Mouse (Mus musculus): ENCODE results near the gene Smox. TPM values are rescaled to one million over a fixed set of nuclear protein-coding genes. Genes with fewer than 3 reads are reported as not detected.
A peak's percentile ranks its signal among the peaks of the same experiment; 100 is the strongest.

Smox gene
- polyA plus RNA-seq, 1 experiment from 2014 or later: 85.5 TPM

- no peak overlapping the region for H3K9ac ChIP-seq (replicated peaks)
- no peaks in the 10 kb centered on the region for H3K27me3 ChIP-seq
- no peak for ATAC-seq (ENCODE audit: insufficient number of reproducible peaks, insufficient read depth, low FRiP score, low TSS enrichment, low read depth)
- no peak overlapping the region for H3K4me3 ChIP-seq (replicated peaks)
- no peaks in the 10 kb centered on the region for H3K36me3 ChIP-seq
- H3K27ac ChIP-seq: no peak overlapping the region
- H3K4me2 ChIP-seq: no peak overlapping the region
- H3K9me3 ChIP-seq: no peaks in the 10 kb centered on the region
- peaks cover 48% of the 10 kb centered on the region for H3K4me1 ChIP-seq (replicated peaks)
- WGBS: 89% methylated on average over 15 of the region's 15 CpGs
Observed at GRCm38 (mm10) chr2:131485126-131485525, 6.2 kb upstream of the Smox start.

GRCm38 (mm10) chr2:131486046-131486445 lies 5.2 kb upstream of the Smox start:
- Histone ChIP-seq H3K27ac (no peak overlapping the region), H3K36me3 (no peaks in the 10 kb centered on the region), H3K4me1 (replicated peaks) (peaks cover 49% of the 10 kb centered on the region), H3K27me3 (no peaks in the 10 kb centered on the region), H3K4me2 (no peak overlapping the region), H3K9me3 (no peaks in the 10 kb centered on the region), H3K4me3 (replicated peaks) (no peak overlapping the region), H3K9ac (replicated peaks) (no peak overlapping the region)
- no peak for ATAC-seq (ENCODE audit: insufficient number of reproducible peaks, insufficient read depth, low FRiP score, low TSS enrichment, low read depth)
- 74% methylated on average over 3 of the region's 3 CpGs for WGBS

GRCm38 (mm10) chr2:131487337-131487736 lies 4.0 kb upstream of the Smox start:
- WGBS: 41% methylated on average over 5 of the region's 5 CpGs
- peak overlapping the region; percentile 66 for H3K27ac ChIP-seq

GRCm38 (mm10) chr2:131488261-131488660 lies 3.0 kb upstream of the Smox start:
- Histone ChIP-seq H3K27me3 (no peaks in the 10 kb centered on the region), H3K9me3 (no peaks in the 10 kb centered on the region), H3K27ac (0 out of 2 replicates have a peak overlapping the region, but pooled peaks have one; percentile 66), H3K4me2 (no peak overlapping the region), H3K4me1 (replicated peaks) (peaks cover 52% of the 10 kb centered on the region), H3K4me3 (replicated peaks) (no peak overlapping the region), H3K36me3 (no peaks in the 10 kb centered on the region), H3K9ac (replicated peaks) (no peak overlapping the region)
- WGBS: 68% methylated on average over 4 of the region's 4 CpGs
- no peak for ATAC-seq (ENCODE audit: insufficient number of reproducible peaks, insufficient read depth, low FRiP score, low TSS enrichment, low read depth)

More at GRCm38 (mm10) chr2:131487337-131487736, 4.0 kb upstream of the Smox start:
- Histone ChIP-seq H3K36me3 (no peaks in the 10 kb centered on the region), H3K4me3 (replicated peaks) (no peak overlapping the region), H3K4me2 (no peak overlapping the region), H3K4me1 (replicated peaks) (peaks cover 51% of the 10 kb centered on the region), H3K9me3 (no peaks in the 10 kb centered on the region), H3K9ac (replicated peaks) (no peak overlapping the region), H3K27me3 (no peaks in the 10 kb centered on the region)
- ATAC-seq (ENCODE audit: insufficient number of reproducible peaks, insufficient read depth, low FRiP score, low TSS enrichment, low read depth): no peak

- Histone ChIP-seq H3K4me3 (replicated peaks) (no peak overlapping the region), H3K4me2 (no peak overlapping the region), H3K9me3 (no peaks in the 10 kb centered on the region), H3K36me3 (no peaks in the 10 kb centered on the region), H3K27ac (no peak overlapping the region), H3K4me1 (replicated peaks) (peaks cover 52% of the 10 kb centered on the region), H3K9ac (replicated peaks) (no peak overlapping the region), H3K27me3 (no peaks in the 10 kb centered on the region)
- WGBS: 94% methylated on average over 2 of the region's 2 CpGs
- ATAC-seq (ENCODE audit: insufficient number of reproducible peaks, insufficient read depth, low FRiP score, low TSS enrichment, low read depth): no peak
Observed at GRCm38 (mm10) chr2:131488870-131489269, 2.4 kb upstream of the Smox start.

- Histone ChIP-seq H3K27me3 (no peaks in the 10 kb centered on the region), H3K27ac (no peak overlapping the region), H3K9ac (replicated peaks) (no peak overlapping the region), H3K4me3 (replicated peaks) (no peak overlapping the region), H3K9me3 (no peaks in the 10 kb centered on the region), H3K4me2 (no peak overlapping the region), H3K36me3 (no peaks in the 10 kb centered on the region), H3K4me1 (replicated peaks) (peaks cover 54% of the 10 kb centered on the region)
- 53% methylated on average over 4 of the region's 4 CpGs for WGBS
- ATAC-seq (ENCODE audit: insufficient number of reproducible peaks, insufficient read depth, low FRiP score, low TSS enrichment, low read depth): no peak
Observed at GRCm38 (mm10) chr2:131489591-131489990, 1.7 kb upstream of the Smox start.

- Histone ChIP-seq H3K4me1 (replicated peaks) (peaks cover 65% of the 10 kb centered on the region), H3K9ac (replicated peaks) (peak overlapping the region; percentile 96), H3K27ac (peak overlapping the region; percentile 84)
Observed at GRCm38 (mm10) chr2:131491707-131492595, 655 bp downstream of the Smox start.

GRCm38 (mm10) chr2:131492596-131493139 lies 1.4 kb downstream of the Smox start:
- H3K4me3 ChIP-seq (replicated peaks): peak overlapping the region; percentile 96

More at GRCm38 (mm10) chr2:131491707-131492595, 655 bp downstream of the Smox start:
- peak; percentile 88 for ATAC-seq (ENCODE audit: insufficient number of reproducible peaks, insufficient read depth, low FRiP score, low TSS enrichment, low read depth)
- peak overlapping the region; percentile 93 for H3K4me2 ChIP-seq
- WGBS: under 1% methylated on average over 101 of the region's 102 CpGs
- H3K4me3 ChIP-seq (replicated peaks): peak overlapping the region; percentile 96
- no peaks in the 10 kb centered on the region for H3K36me3 ChIP-seq
- no peaks in the 10 kb centered on the region for H3K9me3 ChIP-seq
- H3K27me3 ChIP-seq: no peaks in the 10 kb centered on the region

GRCm38 (mm10) chr2:131493446-131493845 lies 2.1 kb downstream of the Smox start:
- Histone ChIP-seq H3K27me3 (no peaks in the 10 kb centered on the region), H3K36me3 (no peaks in the 10 kb centered on the region), H3K27ac (no peak overlapping the region), H3K9me3 (no peaks in the 10 kb centered on the region), H3K9ac (replicated peaks) (no peak overlapping the region), H3K4me2 (peak overlapping the region; percentile 93), H3K4me3 (replicated peaks) (peak overlapping the region; percentile 96), H3K4me1 (replicated peaks) (peaks cover 64% of the 10 kb centered on the region)
- no peak for ATAC-seq (ENCODE audit: insufficient number of reproducible peaks, insufficient read depth, low FRiP score, low TSS enrichment, low read depth)
- WGBS: 69% methylated on average over 5 of the region's 5 CpGs

More at GRCm38 (mm10) chr2:131492596-131493139, 1.4 kb downstream of the Smox start:
- ATAC-seq (ENCODE audit: insufficient number of reproducible peaks, insufficient read depth, low FRiP score, low TSS enrichment, low read depth): no peak
- peak overlapping the region; percentile 96 for H3K9ac ChIP-seq (replicated peaks)
- WGBS: 9% methylated on average over 10 of the region's 10 CpGs
- H3K4me1 ChIP-seq (replicated peaks): peaks cover 66% of the 10 kb centered on the region
- no peaks in the 10 kb centered on the region for H3K27me3 ChIP-seq
- no peaks in the 10 kb centered on the region for H3K9me3 ChIP-seq
- no peaks in the 10 kb centered on the region for H3K36me3 ChIP-seq
- peak overlapping the region; percentile 93 for H3K4me2 ChIP-seq
- H3K27ac ChIP-seq: peak overlapping the region; percentile 84

- Histone ChIP-seq H3K4me3 (replicated peaks) (no peak overlapping the region), H3K27me3 (no peaks in the 10 kb centered on the region), H3K9me3 (no peaks in the 10 kb centered on the region), H3K9ac (replicated peaks) (no peak overlapping the region), H3K27ac (no peak overlapping the region), H3K4me1 (replicated peaks) (peaks cover 73% of the 10 kb centered on the region), H3K36me3 (no peaks in the 10 kb centered on the region), H3K4me2 (no peak overlapping the region)
- 68% methylated on average over 3 of the region's 3 CpGs for WGBS
- ATAC-seq (ENCODE audit: insufficient number of reproducible peaks, insufficient read depth, low FRiP score, low TSS enrichment, low read depth): no peak
Observed at GRCm38 (mm10) chr2:131495256-131495655, 4.0 kb downstream of the Smox start.

GRCm38 (mm10) chr2:131496125-131496820 lies 5.0 kb downstream of the Smox start:
- Histone ChIP-seq H3K36me3 (no peaks in the 10 kb centered on the region), H3K9me3 (no peaks in the 10 kb centered on the region), H3K27me3 (no peaks in the 10 kb centered on the region), H3K4me2 (no peak overlapping the region), H3K4me1 (replicated peaks) (peaks cover 79% of the 10 kb centered on the region), H3K9ac (replicated peaks) (no peak overlapping the region), H3K4me3 (replicated peaks) (no peak overlapping the region), H3K27ac (no peak overlapping the region)
- 87% methylated on average over 5 of the region's 5 CpGs for WGBS
- no peak for ATAC-seq (ENCODE audit: insufficient number of reproducible peaks, insufficient read depth, low FRiP score, low TSS enrichment, low read depth)
